Mouse (Mus musculus): ENCODE data around the gene Clcf1.
A peak's percentile ranks its signal among the peaks of the same experiment; 100 is the strongest.

The Clcf1 gene

GRCm38 (mm10) chr19:4217140-4217539 is 3.1 kb downstream of the Clcf1 start:
- no peak for DNase-seq (ENCODE audit: low read depth, low spot score)

GRCm38 (mm10) chr19:4217855-4218254 is 3.8 kb downstream of the Clcf1 start:
- DNase-seq (ENCODE audit: low read depth, low spot score): no peak

- DNase-seq (ENCODE audit: low read depth, low spot score): peak; percentile 28
These were observed 4.3 kb downstream of the Clcf1 start for GRCm38 (mm10) chr19:4218293-4218692.

- DNase-seq (ENCODE audit: low read depth, low spot score): peak; percentile 41
These were observed 4.7 kb downstream of the Clcf1 start for GRCm38 (mm10) chr19:4218784-4219183.

- DNase-seq (ENCODE audit: low read depth, low spot score): no peak
These were observed 5.9 kb downstream of the Clcf1 start for GRCm38 (mm10) chr19:4219943-4220342.

- no peak for DNase-seq (ENCODE audit: low read depth, low spot score)
These were observed 6.4 kb downstream of the Clcf1 start for GRCm38 (mm10) chr19:4220416-4220815.

GRCm38 (mm10) chr19:4220957-4221743 is 7.1 kb downstream of the Clcf1 start:
- DNase-seq (ENCODE audit: low read depth, low spot score): no peak

- no peak for DNase-seq (ENCODE audit: low read depth, low spot score)
These were observed 8.1 kb downstream of the Clcf1 start for GRCm38 (mm10) chr19:4222165-4222564.

- no peak for DNase-seq (ENCODE audit: low read depth, low spot score)
These were observed 12.7 kb downstream of the Clcf1 start for GRCm38 (mm10) chr19:4226779-4227178.

GRCm38 (mm10) chr19:4227446-4227845 is 13.4 kb downstream of the Clcf1 start:
- no peak for DNase-seq (ENCODE audit: low read depth, low spot score)

GRCm38 (mm10) chr19:4227894-4228678 is 14.0 kb downstream of the Clcf1 start:
- peak; percentile 78 for DNase-seq (ENCODE audit: low read depth, low spot score)

GRCm38 (mm10) chr19:4228891-4229290 is 14.9 kb downstream of the Clcf1 start:
- no peak for DNase-seq (ENCODE audit: low read depth, low spot score)

GRCm38 (mm10) chr19:4229451-4230076 is 15.5 kb downstream of the Clcf1 start:
- no peak for DNase-seq (ENCODE audit: low read depth, low spot score)

- peak; percentile 43 for DNase-seq (ENCODE audit: low read depth, low spot score)
These were observed 16.4 kb downstream of the Clcf1 start for GRCm38 (mm10) chr19:4230415-4230814.

- peak; percentile 99 for DNase-seq (ENCODE audit: low read depth, low spot score)
These were observed 17.5 kb downstream of the Clcf1 start, which contains the start of gene Pold4 for GRCm38 (mm10) chr19:4231253-4232185. TSS of gene Pold4 (plus strand) at chr19:4231899.

GRCm38 (mm10) chr19:4232186-4232572 is 18.1 kb downstream of the Clcf1 start:
- DNase-seq (ENCODE audit: low read depth, low spot score): no peak

- DNase-seq (ENCODE audit: low read depth, low spot score): no peak
These were observed 18.6 kb downstream of the Clcf1 start for GRCm38 (mm10) chr19:4232651-4233050.

GRCm38 (mm10) chr19:4234548-4234947 is 20.5 kb downstream of the Clcf1 start:
- DNase-seq (ENCODE audit: low read depth, low spot score): no peak

- no peak for DNase-seq (ENCODE audit: low read depth, low spot score)
These were observed 26.2 kb downstream of the Clcf1 start for GRCm38 (mm10) chr19:4240247-4240668.

GRCm38 (mm10) chr19:4242416-4242815 is 28.4 kb downstream of the Clcf1 start:
- DNase-seq (ENCODE audit: low read depth, low spot score): peak; percentile 58

- DNase-seq (ENCODE audit: low read depth, low spot score): no peak
These were observed 30.7 kb downstream of the Clcf1 start for GRCm38 (mm10) chr19:4244775-4245174.

Data from A20 (cell line).